In genomic region chr1:136450206-136450605, GRCm38 (mm10) we compare ENCODE assay signal across 24 mouse cellular contexts. TPM values are rescaled to one million over a fixed set of nuclear protein-coding genes. Genes with fewer than 3 reads are reported as not detected.
DNase-seq lines count a peak whose midpoint lies in the region; ATAC-seq and TF ChIP-seq lines count a peak whose summit lies in the region.
"Had no signal": no experiment of that assay in that cellular context is flagged by ENCODE, and none has a peak within 500 bp of the region (broad histone marks: within the 10 kb centered on the region; RNA-seq: fewer than 3 reads in every experiment).

No protein-coding gene starts in this region.

- 0 out of 2 replicates have a peak, but pooled peaks cover 4% of the 10 kb centered on the region for H3K27me3 ChIP-seq in E14TG2a.4 (ENCODE audit: insufficient read depth, low read length)
- no peaks in the 10 kb centered on the region for H3K27me3 ChIP-seq in stomach, postnatal 0 days (ENCODE audit: control insufficient read depth, insufficient read depth, low read length)
- H3K27me3 ChIP-seq in hindbrain, embryonic 13.5 days = no peaks in the 10 kb centered on the region
- H3K27me3 ChIP-seq: CH12.LX, Patski had no signal

- no peak overlapping the region for H3K4me2 ChIP-seq in stomach, postnatal 0 days (replicated peaks; ENCODE audit: low read depth)
- no peak overlapping the region for H3K4me2 ChIP-seq in hindbrain, embryonic 13.5 days
- H3K4me2 ChIP-seq: embryonic facial prominence, embryonic 12.5 days had no signal

- H3K9me3 ChIP-seq in E14TG2a.4 (ENCODE audit: low read length) = no peaks in the 10 kb centered on the region
- H3K9me3 ChIP-seq in stomach, postnatal 0 days (ENCODE audit: control insufficient read depth, low read length) = no peaks in the 10 kb centered on the region
- H3K9me3 ChIP-seq in hindbrain, embryonic 13.5 days = no peaks in the 10 kb centered on the region
- H3K9me3 ChIP-seq: embryonic facial prominence, embryonic 10.5 days; embryonic facial prominence, embryonic 12.5 days; G1E had no signal

- H3K4me3 ChIP-seq in E14TG2a.4 (replicated peaks; ENCODE audit: low read length) = peak overlapping the region; percentile 63
- no peak overlapping the region for H3K4me3 ChIP-seq in stomach, postnatal 0 days (ENCODE audit: low read depth, low read length)
- no peak overlapping the region for H3K4me3 ChIP-seq in hindbrain, embryonic 13.5 days
- H3K4me3 ChIP-seq: embryonic facial prominence, embryonic 10.5 days; embryonic facial prominence, embryonic 12.5 days had no signal

- peaks cover 15% of the 10 kb centered on the region for H3K4me1 ChIP-seq in E14TG2a.4 (replicated peaks; ENCODE audit: low read depth, low read length)
- H3K4me1 ChIP-seq in stomach, postnatal 0 days (replicated peaks; ENCODE audit: control insufficient read depth, insufficient read depth) = no peaks in the 10 kb centered on the region
- no peaks in the 10 kb centered on the region for H3K4me1 ChIP-seq in hindbrain, embryonic 13.5 days (replicated peaks)
- H3K4me1 ChIP-seq: embryonic facial prominence, embryonic 12.5 days had no signal

- H3K27ac ChIP-seq in stomach, postnatal 0 days (replicated peaks) = no peak overlapping the region
- H3K27ac ChIP-seq in hindbrain, embryonic 13.5 days = no peak overlapping the region
- H3K27ac ChIP-seq: embryonic facial prominence, embryonic 10.5 days; embryonic facial prominence, embryonic 12.5 days had no signal

- no peak for TF ChIP-seq CTCF in E14TG2a.4 (conservative IDR thresholded peaks at IDR 0.05; ENCODE audit: low read length)
- TF ChIP-seq CTCF in stomach, postnatal 0 days (IDR thresholded peaks at IDR 0.05; ENCODE audit: low read depth) = no peak

- no peak for ATAC-seq in stomach, postnatal 0 days (ENCODE audit: low FRiP score, low TSS enrichment)
- no peak for ATAC-seq in hindbrain, embryonic 13.5 days (ENCODE audit: low FRiP score)
- ATAC-seq: activated CD4-positive, CD25-positive, alpha-beta regulatory T cell, adult 4 months; CD4-positive, CD25-positive, alpha-beta regulatory T cell, adult 4 months; forebrain, embryonic 14.5 days; forebrain, embryonic 16.5 days; Patski had no signal

- H3K36me3 ChIP-seq in E14TG2a.4 (ENCODE audit: insufficient read depth, low read length) = no peaks in the 10 kb centered on the region
- no peaks in the 10 kb centered on the region for H3K36me3 ChIP-seq in stomach, postnatal 0 days (ENCODE audit: control insufficient read depth, insufficient read depth, low read length)
- H3K36me3 ChIP-seq in hindbrain, embryonic 13.5 days = no peaks in the 10 kb centered on the region
- H3K36me3 ChIP-seq: embryonic facial prominence, embryonic 10.5 days; embryonic facial prominence, embryonic 12.5 days; G1E had no signal

- no peak for TF ChIP-seq EP300 in stomach, postnatal 0 days (optimal IDR thresholded peaks at IDR 0.05)

- DNase-seq in ES-CJ7 (ENCODE audit: low read depth, low spot score) = peak; percentile 81
- DNase-seq in R1 (ENCODE audit: low read depth, low spot score) = peak; percentile 84
- DNase-seq in stomach, postnatal 0 days (ENCODE audit: low spot score) = no peak
- no peak for DNase-seq in spleen, postnatal 14 days (ENCODE audit: low spot score in 2 of 2)
- DNase-seq: adrenal gland, adult 8-10 months; adrenal gland, postnatal 14 days; adrenal gland, postnatal 36 days; B cell, adult 2 months; cerebellum, adult 11-12 months; cerebellum, adult 2 months; cerebellum, adult 9-10 months; cerebellum, postnatal 10 days; cerebellum, postnatal 25 days had no signal

- 66% methylated on average over 5 of the region's 5 CpGs for WGBS in stomach, postnatal 0 days
- 85% methylated on average over 5 of the region's 5 CpGs for WGBS in hindbrain, embryonic 13.5 days

- no peak overlapping the region for H3K9ac ChIP-seq in stomach, postnatal 0 days (ENCODE audit: low read length)
- H3K9ac ChIP-seq in hindbrain, embryonic 13.5 days = no peak overlapping the region
- H3K9ac ChIP-seq: embryonic facial prominence, embryonic 12.5 days had no signal

RNA-seq across cellular contexts. Expression of gene Kif14, which starts 15.9 kb away (rescaled TPM):
- 0.63 and 1.1 TPM in 2 replicates for polyA plus RNA-seq in stomach, postnatal 0 days (2015; fragmentation: Nextera tagmentation; extraction: Ambion mirVana)
- polyA plus RNA-seq in hindbrain, embryonic 13.5 days (2015; fragmentation: Nextera tagmentation; extraction: Ambion mirVana) = 1.1 and 1.7 TPM in 2 replicates

RNA-seq across cellular contexts. Expression of gene Ddx59, which starts 35.1 kb away (rescaled TPM):
- 7.7 and 9.0 TPM in 2 replicates for polyA plus RNA-seq in stomach, postnatal 0 days (2015; fragmentation: Nextera tagmentation; extraction: Ambion mirVana)
- 18.4 and 18.9 TPM in 2 replicates for polyA plus RNA-seq in hindbrain, embryonic 13.5 days (2015; fragmentation: Nextera tagmentation; extraction: Ambion mirVana)

Comparison
In these comparisons a context has a peak if more than half of its experiments do, and no peak if none do; other contexts are left out.
1. DNase-seq: peak in ES-CJ7 (single experiment) and R1 (single experiment); none in stomach, postnatal 0 days (single experiment) and spleen, postnatal 14 days (0 of 2).